Mouse (Mus musculus) forebrain, embryonic 14.5 days (tissue): ENCODE measurements around the gene Anxa11. TPM values are rescaled to one million over a fixed set of nuclear protein-coding genes. Genes with fewer than 3 reads are reported as not detected.
A peak's percentile ranks its signal among the peaks of the same experiment; 100 is the strongest.
"Not testable (repeated sequence)": the region's sequence is repeated elsewhere in the genome, so short reads cannot be mapped to it uniquely, and the experiment has no call there.

Experiments used
- ATAC-seq: fragments of 200-750 bp; cut with Nextera tagmentation; 2 replicates; pipeline ENCODE4 v1.8.0; 2017; ENCODE audit warnings: mild to moderate bottlenecking, moderate library complexity
- DNase-seq: peaks from one replicate; pipeline ENCODE4 v3.0.0-alpha.2; 2015; ENCODE audit warnings: low spot score
- H3K27ac ChIP-seq: fragments of 300-500 bp; sonication (generic); 2 replicates; pipeline ENCODE4 v1.5.1; 2014; ENCODE audit warnings: low read depth, mild to moderate bottlenecking, control low read depth, low read length, moderate library complexity
- H3K27me3 ChIP-seq: fragments of 300-500 bp; sonication (generic); replicated peaks from 2 replicates; pipeline ENCODE4 v1.6.1; 2014; ENCODE audit warnings: low read length, control low read depth, mixed read lengths; ENCODE audit not compliant: control insufficient read depth, insufficient read depth
- H3K36me3 ChIP-seq: fragments of 300-500 bp; sonication (generic); 2 replicates; pipeline ENCODE4 v1.6.1; 2014; ENCODE audit warnings: low read length, control low read depth; ENCODE audit not compliant: control insufficient read depth, insufficient read depth
- H3K4me1 ChIP-seq: fragments of 300-500 bp; sonication (generic); 2 replicates; pipeline ENCODE4 v1.6.1; 2014; ENCODE audit warnings: antibody characterized with exemption, low read length, control low read depth; ENCODE audit not compliant: control insufficient read depth, insufficient read depth
- H3K4me2 ChIP-seq: fragments of 300-500 bp; sonication (generic); 2 replicates; pipeline ENCODE4 v1.6.1; 2014; ENCODE audit warnings: mild to moderate bottlenecking, control low read depth, low read length
- H3K4me3 ChIP-seq: fragments of 300-500 bp; sonication (generic); 2 replicates; pipeline ENCODE4 v1.5.1; 2014; ENCODE audit warnings: low read depth, low read length, control low read depth
- H3K9ac ChIP-seq: fragments of 300-500 bp; sonication (generic); 2 replicates; pipeline ENCODE4 v1.6.1; 2014; ENCODE audit warnings: mild to moderate bottlenecking, low read length, control low read depth, moderate library complexity
- H3K9me3 ChIP-seq: fragments of 300-500 bp; sonication (generic); replicated peaks from 2 replicates; pipeline ENCODE4 v1.6.1; 2016; ENCODE audit warnings: low read length, control low read depth, mixed read lengths; ENCODE audit not compliant: control insufficient read depth
- WGBS: fragments of 180-500 bp; shearing (Covaris S2); extraction: QIAGEN DNeasy Blood & Tissue Kit; methylation state at CpG from one replicate; pipeline ENCODE4 v1.1.7; 2014; 5-methylcytosine and 5-hydroxymethylcytosine counted together
- polyA plus RNA-seq: library from polyadenylated mRNA; unstranded; fragments of >200 nt; fragmentation: Nextera tagmentation; extraction: Ambion mirVana; gene quantifications from 2 replicates; pipeline ENCODE4 v1.2.1, GENCODE M21; 2014

The Anxa11 gene
- polyA plus RNA-seq, 1 experiment from 2014 or later = 2.3 TPM

GRCm38 (mm10) chr14:25903000-25903399 lies 61.0 kb downstream of the Anxa11 start, which contains the start of gene Plac9a:
Gene Plac9a (minus strand): TSS chr14:25903100.
- H3K9ac ChIP-seq, H3K4me3 ChIP-seq, H3K27ac ChIP-seq, H3K36me3 ChIP-seq, H3K4me2 ChIP-seq, H3K9me3 ChIP-seq, H3K4me1 ChIP-seq, ATAC-seq, DNase-seq, H3K27me3 ChIP-seq: not testable (repeated sequence)
- WGBS = no CpG with 5 or more reads among the region's 10 CpGs

GRCm38 (mm10) chr14:25905243-25905642 lies 63.3 kb downstream of the Anxa11 start:
- not testable (repeated sequence) for H3K9me3 ChIP-seq, H3K9ac ChIP-seq, DNase-seq, H3K4me2 ChIP-seq, H3K27me3 ChIP-seq, H3K4me1 ChIP-seq, H3K27ac ChIP-seq, H3K36me3 ChIP-seq, H3K4me3 ChIP-seq
- WGBS = 50% methylated on average over 1 of the region's 5 CpGs
- peak; percentile 12; the same call in 1 of the 2 replicates for ATAC-seq

- not testable (repeated sequence) for H3K4me3 ChIP-seq, H3K9ac ChIP-seq, H3K27ac ChIP-seq, ATAC-seq, DNase-seq, H3K4me1 ChIP-seq, H3K4me2 ChIP-seq, H3K9me3 ChIP-seq, H3K27me3 ChIP-seq, H3K36me3 ChIP-seq
- WGBS = no CpG with 5 or more reads among the region's 9 CpGs
These were observed 65.3 kb downstream of the Anxa11 start for GRCm38 (mm10) chr14:25907272-25907671.

- not testable (repeated sequence) for H3K27me3 ChIP-seq, H3K27ac ChIP-seq, DNase-seq, H3K4me2 ChIP-seq, H3K9me3 ChIP-seq, ATAC-seq, H3K9ac ChIP-seq, H3K4me1 ChIP-seq, H3K4me3 ChIP-seq, H3K36me3 ChIP-seq
- no CpG with 5 or more reads among the region's 8 CpGs for WGBS
These were observed 67.0 kb downstream of the Anxa11 start for GRCm38 (mm10) chr14:25908976-25909375.

GRCm38 (mm10) chr14:25918427-25919170 lies 76.6 kb downstream of the Anxa11 start:
- ATAC-seq, H3K27me3 ChIP-seq, DNase-seq, H3K9ac ChIP-seq, H3K9me3 ChIP-seq, H3K4me2 ChIP-seq, H3K4me3 ChIP-seq, H3K27ac ChIP-seq, H3K4me1 ChIP-seq, H3K36me3 ChIP-seq: not testable (repeated sequence)
- WGBS = no CpG with 5 or more reads among the region's 5 CpGs

GRCm38 (mm10) chr14:25926814-25927561 lies 85.0 kb downstream of the Anxa11 start:
- not testable (repeated sequence) for DNase-seq, H3K36me3 ChIP-seq, H3K4me2 ChIP-seq, H3K9me3 ChIP-seq, H3K4me1 ChIP-seq, H3K27me3 ChIP-seq, H3K9ac ChIP-seq, H3K4me3 ChIP-seq, H3K27ac ChIP-seq
- no CpG with 5 or more reads among the region's 44 CpGs for WGBS
- peak; percentile 94 for ATAC-seq

GRCm38 (mm10) chr14:25927562-25927881 lies 85.6 kb downstream of the Anxa11 start, which contains the start of gene Tmem254a:
Gene Tmem254a (minus strand): TSS chr14:25927672.
- H3K27me3 ChIP-seq, H3K4me2 ChIP-seq, H3K27ac ChIP-seq, H3K36me3 ChIP-seq, H3K4me3 ChIP-seq, H3K9me3 ChIP-seq, H3K9ac ChIP-seq, H3K4me1 ChIP-seq, DNase-seq: not testable (repeated sequence)
- ATAC-seq = peak; percentile 88
- no CpG with 5 or more reads among the region's 10 CpGs for WGBS
